ENCODE assay signal across 12 mouse cellular contexts in genomic region chr3:17318450-17318849, GRCm38 (mm10).
"Had no signal": no experiment of that assay in that cellular context is flagged by ENCODE, and none has a peak within 500 bp of the region (broad histone marks: within the 10 kb centered on the region; RNA-seq: fewer than 3 reads in every experiment).

No protein-coding gene starts in this region.

- H3K9me3 ChIP-seq: intestine, embryonic 15.5 days; limb, embryonic 12.5 days; liver, embryonic 13.5 days; lung, embryonic 15.5 days; neural tube, embryonic 12.5 days; stomach, embryonic 15.5 days had no signal

- H3K4me2 ChIP-seq: intestine, embryonic 15.5 days; liver, embryonic 13.5 days; lung, embryonic 15.5 days; stomach, embryonic 15.5 days had no signal

- H3K4me1 ChIP-seq: intestine, embryonic 15.5 days; liver, embryonic 13.5 days; lung, embryonic 15.5 days; stomach, embryonic 15.5 days had no signal

- H3K27me3 ChIP-seq: intestine, embryonic 15.5 days; limb, embryonic 12.5 days; liver, embryonic 13.5 days; lung, embryonic 15.5 days; neural tube, embryonic 12.5 days; stomach, embryonic 15.5 days had no signal

- ATAC-seq: intestine, embryonic 15.5 days; liver, postnatal 0 days had no signal

- H3K27ac ChIP-seq: intestine, embryonic 15.5 days; limb, embryonic 12.5 days; liver, embryonic 13.5 days; lung, embryonic 15.5 days; stomach, embryonic 15.5 days had no signal

- H3K4me3 ChIP-seq: intestine, embryonic 15.5 days; limb, embryonic 12.5 days; liver, embryonic 13.5 days; lung, embryonic 15.5 days; neural tube, embryonic 12.5 days; stomach, embryonic 15.5 days had no signal

- DNase-seq: kidney, adult 18-20 months; kidney, postnatal 10 days; liver; liver, embryonic 13.5 days; liver, postnatal 0 days; thymus, adult 2 months; thymus, postnatal 25 days had no signal

- H3K9ac ChIP-seq: intestine, embryonic 15.5 days; limb, embryonic 12.5 days; liver, embryonic 13.5 days; liver, postnatal 0 days; lung, embryonic 15.5 days; stomach, embryonic 15.5 days had no signal

- H3K36me3 ChIP-seq: intestine, embryonic 15.5 days; limb, embryonic 12.5 days; liver, embryonic 13.5 days; lung, embryonic 15.5 days; neural tube, embryonic 12.5 days; stomach, embryonic 15.5 days had no signal
